Mouse (Mus musculus) G1E (cell line): Measurements from ENCODE around the gene Krt84. TPM values are rescaled to one million over a fixed set of nuclear protein-coding genes. Genes with fewer than 3 reads are reported as not detected.

Experiments used
- ATAC-seq: 2 replicates; pipeline ENCODE4 v1.8.0; 2016; ENCODE audit warnings: mild to moderate bottlenecking; ENCODE audit not compliant: insufficient number of reproducible peaks, poor library complexity, low FRiP score, severe bottlenecking; ENCODE audit errors: extremely low read depth
- DNase-seq: peaks from one replicate; pipeline ENCODE4 v3.0.0; 2012; ENCODE audit warnings: low spot score
- H3K27me3 ChIP-seq: 2 replicates; pipeline ENCODE4 v1.6.1; 2012; ENCODE audit warnings: mild to moderate bottlenecking, low read length, inconsistent platforms; ENCODE audit not compliant: insufficient read depth
- H3K36me3 ChIP-seq: replicated peaks from 2 replicates; pipeline ENCODE3; 2012; ENCODE audit warnings: mild to moderate bottlenecking, inconsistent platforms
- H3K4me1 ChIP-seq: 2 replicates; pipeline ENCODE4 v1.6.1; 2012; ENCODE audit warnings: low read depth, low read length, inconsistent platforms, mixed read lengths; ENCODE audit not compliant: insufficient read depth
- H3K4me3 ChIP-seq: 2 replicates; pipeline ENCODE4 v1.5.1; 2012; ENCODE audit warnings: low read depth, mild to moderate bottlenecking, inconsistent platforms, low read length, moderate library complexity, mixed read lengths
- H3K9me3 ChIP-seq: replicated peaks from 2 replicates; pipeline ENCODE4 v1.6.1; 2012; ENCODE audit warnings: inconsistent platforms
- CTCF ChIP-seq: IDR thresholded peaks from 2 replicates; pipeline ENCODE4 v1.5.1; 2012; ENCODE audit warnings: low read depth, low read length, inconsistent platforms, mixed read lengths
- GATA1 ChIP-seq: IDR thresholded peaks from 2 replicates; pipeline ENCODE4 v1.6.1; 2012; ENCODE audit warnings: borderline replicate concordance, low read length, inconsistent platforms, mixed read lengths
- GATA2 ChIP-seq: IDR thresholded peaks from 2 replicates; pipeline ENCODE4 v1.6.1; 2012; ENCODE audit warnings: low read depth, low read length, inconsistent platforms, borderline replicate concordance
- POLR2AphosphoS5 ChIP-seq: IDR thresholded peaks from 2 replicates; pipeline ENCODE4 v1.6.1; 2012; ENCODE audit warnings: low read depth, low read length, inconsistent platforms; ENCODE audit not compliant: insufficient replicate concordance
- TAL1 ChIP-seq: conservative IDR thresholded peaks from 2 replicates; pipeline ENCODE4 v1.6.1; 2012; ENCODE audit warnings: low read depth, low read length, inconsistent platforms, mixed read lengths
- polyA plus RNA-seq: library from polyadenylated mRNA; stranded (reverse); fragments of >175 nt; gene quantifications from 2 replicates; pipeline ENCODE4 v1.2.3, GENCODE M21; 2012
- total RNA-seq, 2 experiments: library from RNA; stranded (forward) in 1 of 2; stranded (reverse) in 1 of 2; fragments of 200-1000 nt in 1 of 2; fragments of >200 nt in 1 of 2; fragmentation: Nextera tagmentation in 1 of 2; gene quantifications; 2 replicates each; pipeline ENCODE4 v1.2.3; 2014 to 2017

The Krt84 gene
- total and polyA plus RNA-seq, 3 experiments = 0.05 TPM; not detected in 2

DNA sequence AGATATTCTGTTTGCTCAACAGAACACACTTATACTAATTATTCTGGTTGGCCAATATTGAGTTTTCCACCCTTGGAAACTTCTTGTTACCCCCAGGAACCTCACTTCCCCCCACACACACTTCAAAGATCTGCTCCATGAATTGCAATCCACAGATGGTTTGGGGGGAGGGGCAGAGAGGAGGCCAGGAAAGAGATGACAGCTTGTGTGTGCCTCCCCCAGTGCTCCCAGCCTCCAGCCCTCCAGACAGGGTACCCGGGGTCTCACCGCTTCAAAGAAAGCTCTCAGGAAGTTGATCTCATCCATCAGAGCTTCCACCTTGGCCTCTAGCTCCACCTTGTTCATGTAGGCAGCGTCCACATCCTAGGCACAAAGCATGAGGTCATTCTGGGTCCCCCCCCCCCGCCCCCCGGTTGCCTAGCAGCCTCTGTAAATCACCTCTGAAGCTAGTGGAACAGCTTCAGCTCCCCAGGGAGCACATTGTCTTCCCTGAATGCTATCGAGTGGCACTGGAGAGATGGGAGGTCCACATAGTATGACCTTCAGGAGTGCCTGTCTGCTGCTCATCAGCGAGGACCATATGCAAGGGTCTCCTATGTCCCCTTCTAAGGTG is 25.5 kb upstream of the Krt84 start:
- TF ChIP-seq GATA1 (no peak), TAL1 (no peak), CTCF (no peak)
- Histone ChIP-seq H3K4me3 (no peak overlapping the region), H3K9me3 (peaks cover 56% of the 10 kb centered on the region), H3K27me3 (no peaks in the 10 kb centered on the region; the same call in 1 of the 2 replicates), H3K4me1 (no peaks in the 10 kb centered on the region), H3K36me3 (no peaks in the 10 kb centered on the region)
- no peak for DNase-seq
- no peak for ATAC-seq

DNA sequence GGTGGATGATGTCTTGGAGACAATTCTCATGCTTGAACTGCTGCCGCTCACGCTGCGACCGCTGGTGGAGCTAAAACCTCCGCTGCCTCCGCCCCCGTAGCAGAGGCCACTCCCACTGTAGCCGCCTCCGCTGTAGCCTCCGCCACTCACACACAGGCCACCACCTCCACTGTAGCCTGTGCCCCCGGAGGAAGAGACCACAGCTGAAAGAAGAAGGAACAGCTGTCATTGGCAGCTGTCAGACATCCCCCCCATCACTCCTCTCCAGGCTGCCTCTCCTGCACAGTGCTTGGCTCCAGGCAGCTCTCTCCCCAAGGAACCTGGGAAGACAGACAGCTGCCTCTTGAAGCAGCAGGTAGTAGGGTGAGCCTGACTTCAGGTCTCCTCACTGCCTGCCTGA is 20.5 kb upstream of the Krt84 start:
- ATAC-seq = no peak

DNA sequence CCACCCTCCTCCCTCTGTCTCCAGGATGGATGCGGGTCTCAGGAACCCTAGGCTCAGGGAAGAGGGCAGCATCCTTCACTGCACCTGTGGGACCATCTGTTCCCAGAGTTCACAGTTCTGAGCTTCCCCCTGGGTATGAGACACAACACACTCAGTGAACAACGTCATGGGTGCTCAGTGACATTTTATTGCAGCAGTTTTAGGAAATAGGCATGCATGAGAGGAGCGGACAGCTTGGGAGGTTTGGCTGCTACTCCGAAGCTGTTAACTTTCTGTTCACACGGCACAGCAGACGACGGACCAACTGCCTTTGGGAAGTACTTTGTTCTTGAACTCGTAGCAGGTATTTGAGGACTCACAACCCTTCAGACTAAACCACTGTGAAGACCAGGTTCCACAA is 19.6 kb upstream of the Krt84 start:
- Histone ChIP-seq H3K9me3 (peaks cover 59% of the 10 kb centered on the region), H3K4me1 (no peaks in the 10 kb centered on the region), H3K27me3 (no peaks in the 10 kb centered on the region; the same call in 1 of the 2 replicates), H3K36me3 (no peaks in the 10 kb centered on the region), H3K4me3 (no peak overlapping the region)
- no peak for DNase-seq
- no peak for TF ChIP-seq GATA1
- TF ChIP-seq TAL1 = no peak
- no peak for TF ChIP-seq POLR2AphosphoS5
- TF ChIP-seq CTCF = no peak
- TF ChIP-seq GATA2 = no peak
- ATAC-seq = no peak

More for the DNA sequence above, 20.5 kb upstream of the Krt84 start:
- Histone ChIP-seq H3K27me3 (no peaks in the 10 kb centered on the region; the same call in 1 of the 2 replicates), H3K36me3 (no peaks in the 10 kb centered on the region), H3K4me3 (no peak overlapping the region), H3K4me1 (no peaks in the 10 kb centered on the region), H3K9me3 (peaks cover 52% of the 10 kb centered on the region)
- no peak for DNase-seq
- no peak for TF ChIP-seq GATA2
- TF ChIP-seq TAL1 = no peak
- no peak for TF ChIP-seq POLR2AphosphoS5
- TF ChIP-seq GATA1 = no peak
- TF ChIP-seq CTCF = no peak

DNA sequence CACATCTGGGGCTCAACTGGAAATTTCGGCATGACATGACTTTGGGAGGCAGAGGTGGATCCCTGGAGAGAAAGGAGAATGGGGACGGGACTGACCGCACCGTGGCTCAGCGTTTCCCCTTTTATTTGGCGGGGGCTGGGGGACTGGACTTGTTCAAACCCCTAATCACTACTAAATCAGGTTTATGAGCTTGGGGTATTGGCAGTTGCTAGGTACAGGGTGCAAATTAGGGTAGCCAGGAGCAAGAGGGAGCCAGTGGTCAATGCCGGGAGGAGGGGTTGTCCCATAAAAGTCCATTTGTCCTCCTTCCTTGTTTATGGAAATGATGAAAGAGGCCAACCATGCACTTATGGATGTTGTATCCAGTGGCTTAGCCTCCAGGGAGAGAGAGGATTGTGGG is 17.9 kb upstream of the Krt84 start, which contains the start of gene Krt82:
TSS of gene Krt82 (minus strand) at position 101 of the 400 bp plus-strand sequence.
- H3K4me1 ChIP-seq = no peaks in the 10 kb centered on the region
- H3K4me3 ChIP-seq = no peak within 1 kb of the TSS
- no peaks in the 10 kb centered on the region for H3K36me3 ChIP-seq
- H3K27me3 ChIP-seq = no peaks in the 10 kb centered on the region; the same call in 1 of the 2 replicates
- ATAC-seq = no peak
- TF ChIP-seq TAL1 (no peak), GATA1 (no peak), POLR2AphosphoS5 (no peak), CTCF (no peak), GATA2 (no peak)
- no peak for DNase-seq
- H3K9me3 ChIP-seq = peaks cover 62% of the 10 kb centered on the region

DNA sequence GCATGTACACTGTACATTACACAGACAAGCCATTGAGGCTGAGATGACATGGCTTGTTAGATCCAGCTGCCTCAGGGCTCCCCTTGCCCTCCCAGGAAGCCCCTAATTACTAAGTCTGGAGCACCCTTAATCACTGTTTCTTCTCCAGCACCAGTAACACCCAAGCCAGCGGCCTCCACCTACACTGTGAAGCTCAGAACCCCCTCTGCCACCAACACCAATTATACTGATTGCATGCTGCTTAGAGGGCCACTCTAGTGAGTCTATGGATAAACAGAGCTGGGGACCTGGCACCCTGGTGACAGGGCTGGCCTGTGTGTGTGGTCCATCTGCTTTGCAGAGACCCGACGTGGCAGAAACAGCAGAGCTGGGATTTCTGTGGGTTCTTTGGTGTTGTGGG is 11.9 kb upstream of the Krt84 start:
- no peaks in the 10 kb centered on the region for H3K36me3 ChIP-seq
- H3K4me1 ChIP-seq = no peaks in the 10 kb centered on the region
- no peaks in the 10 kb centered on the region for H3K27me3 ChIP-seq
- no peak for ATAC-seq
- TF ChIP-seq GATA2 (no peak), POLR2AphosphoS5 (no peak), CTCF (no peak), GATA1 (no peak), TAL1 (no peak)
- no peak for DNase-seq
- peaks cover 56% of the 10 kb centered on the region for H3K9me3 ChIP-seq
- H3K4me3 ChIP-seq = no peak overlapping the region

DNA sequence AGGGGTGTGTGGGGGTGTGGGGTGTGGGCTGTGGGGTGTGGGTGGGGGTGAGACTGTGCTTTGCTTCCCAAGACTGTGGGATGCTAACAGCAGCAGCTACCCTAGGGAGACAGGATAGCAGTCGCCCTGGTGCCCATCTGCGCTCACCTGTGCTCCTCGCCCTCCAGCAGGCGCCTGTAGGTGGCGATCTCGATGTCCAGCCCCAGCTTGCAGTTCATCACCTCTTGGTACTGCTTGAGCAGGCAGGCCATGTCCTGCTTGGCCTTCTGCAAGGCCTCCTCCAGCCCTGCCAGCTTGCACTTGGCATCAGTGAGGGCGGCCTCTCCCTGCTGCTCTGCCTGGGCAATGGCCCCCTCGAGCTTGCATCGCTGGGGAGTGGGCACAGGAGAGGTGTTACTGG is 9.9 kb upstream of the Krt84 start:
- Histone ChIP-seq H3K4me3 (no peak overlapping the region), H3K27me3 (no peaks in the 10 kb centered on the region), H3K36me3 (no peaks in the 10 kb centered on the region), H3K4me1 (no peaks in the 10 kb centered on the region), H3K9me3 (peaks cover 52% of the 10 kb centered on the region)
- TF ChIP-seq TAL1 = no peak
- TF ChIP-seq CTCF = no peak
- no peak for TF ChIP-seq GATA2
- TF ChIP-seq POLR2AphosphoS5 = no peak
- TF ChIP-seq GATA1 = no peak
- DNase-seq = no peak
- no peak for ATAC-seq

DNA sequence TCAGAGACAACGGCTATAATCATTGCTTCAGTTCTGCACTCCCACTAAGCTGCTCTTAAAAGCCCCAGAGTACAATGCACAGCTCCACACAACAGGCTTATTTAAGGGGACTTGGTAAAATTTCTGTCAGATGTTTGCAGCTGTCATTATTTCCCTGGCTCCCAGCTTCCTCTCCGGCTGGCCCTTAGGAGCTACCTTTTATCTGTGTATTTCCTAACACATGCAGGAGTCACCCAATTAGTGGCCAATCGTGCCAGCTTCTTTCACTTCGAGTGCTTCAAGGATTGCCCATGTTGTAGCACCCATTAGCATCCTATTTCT is 5.9 kb upstream of the Krt84 start:
- Histone ChIP-seq H3K4me1 (no peaks in the 10 kb centered on the region), H3K36me3 (no peaks in the 10 kb centered on the region), H3K4me3 (no peak overlapping the region), H3K9me3 (peaks cover 52% of the 10 kb centered on the region), H3K27me3 (no peaks in the 10 kb centered on the region)
- no peak for TF ChIP-seq POLR2AphosphoS5
- TF ChIP-seq GATA1 = no peak
- no peak for TF ChIP-seq GATA2
- no peak for TF ChIP-seq TAL1
- TF ChIP-seq CTCF = no peak
- ATAC-seq = no peak
- DNase-seq = no peak
